Mouse (Mus musculus) lung, adult 2 months (tissue): ENCODE measurements around the gene Rsrc1.

Experiments
- CTCF ChIP-seq: fragments of 200-500 bp; IDR thresholded peaks from 2 replicates; pipeline ENCODE4 v1.5.1; 2011; ENCODE audit warnings: mild to moderate bottlenecking, low read length, control low read depth; ENCODE audit not compliant: insufficient read depth
- POLR2A ChIP-seq: fragments of 200-500 bp; IDR thresholded peaks from 2 replicates; pipeline ENCODE4 v1.6.1; 2011; ENCODE audit warnings: low read depth, mild to moderate bottlenecking, control low read depth, low read length, borderline replicate concordance; ENCODE audit errors: extremely low read depth

- TF ChIP-seq POLR2A (no peak), CTCF (no peak)
Measured at GRCm38 (mm10) chr3:66967508-66967907, 13.7 kb upstream of the Rsrc1 start.
